Mouse (Mus musculus): ENCODE results near the gene Unc13a. TPM values are rescaled to one million over a fixed set of nuclear protein-coding genes. Genes with fewer than 3 reads are reported as not detected.

Gene Unc13a
- polyA plus RNA-seq, 1 experiment from 2014 or later: 13.9 TPM

DNA sequence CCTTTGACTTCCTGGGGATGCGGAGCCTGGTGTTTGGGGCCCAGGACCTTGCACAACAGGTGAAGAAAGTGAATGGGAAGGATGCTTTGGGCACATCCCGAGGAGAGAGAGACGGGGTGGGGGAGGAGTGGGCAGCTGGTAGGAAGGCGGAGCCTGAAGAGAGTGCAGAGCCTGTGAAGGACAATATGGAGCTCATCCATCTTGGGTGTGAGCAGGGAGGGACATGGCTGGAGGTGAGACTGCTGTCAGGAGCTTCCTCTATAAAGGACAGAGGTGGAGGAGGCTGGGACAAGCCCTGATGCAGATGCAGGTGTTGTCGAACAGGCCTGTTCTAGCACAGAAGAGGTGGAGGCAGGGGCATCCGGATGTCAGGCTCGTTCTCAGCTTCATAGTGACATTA is 67.5 kb downstream of the Unc13a start:
- no peaks in the 10 kb centered on the region for H3K9me3 ChIP-seq (replicated peaks; ENCODE audit: control insufficient read depth, low read length)
- H3K9ac ChIP-seq (ENCODE audit: low read length): no peak overlapping the region; the same call in 1 of the 2 replicates
- no peak overlapping the region for H3K4me3 ChIP-seq (ENCODE audit: low read depth, low read length)
- no peak overlapping the region for H3K4me2 ChIP-seq (ENCODE audit: low read length)
- no peaks in the 10 kb centered on the region for H3K36me3 ChIP-seq (ENCODE audit: control insufficient read depth, insufficient read depth, low read length)
- H3K4me1 ChIP-seq (ENCODE audit: control insufficient read depth, insufficient read depth, low read length): no peaks in the 10 kb centered on the region; the same call in 1 of the 2 replicates
- WGBS: 54% methylated on average over 7 of the region's 7 CpGs
- DNase-seq (ENCODE audit: low spot score) (no peak), ATAC-seq (no peak)
- no peak overlapping the region for H3K27ac ChIP-seq (ENCODE audit: low read depth, low read length)
- H3K27me3 ChIP-seq (replicated peaks; ENCODE audit: control insufficient read depth, insufficient read depth, low read length): peaks cover 30% of the 10 kb centered on the region

DNA sequence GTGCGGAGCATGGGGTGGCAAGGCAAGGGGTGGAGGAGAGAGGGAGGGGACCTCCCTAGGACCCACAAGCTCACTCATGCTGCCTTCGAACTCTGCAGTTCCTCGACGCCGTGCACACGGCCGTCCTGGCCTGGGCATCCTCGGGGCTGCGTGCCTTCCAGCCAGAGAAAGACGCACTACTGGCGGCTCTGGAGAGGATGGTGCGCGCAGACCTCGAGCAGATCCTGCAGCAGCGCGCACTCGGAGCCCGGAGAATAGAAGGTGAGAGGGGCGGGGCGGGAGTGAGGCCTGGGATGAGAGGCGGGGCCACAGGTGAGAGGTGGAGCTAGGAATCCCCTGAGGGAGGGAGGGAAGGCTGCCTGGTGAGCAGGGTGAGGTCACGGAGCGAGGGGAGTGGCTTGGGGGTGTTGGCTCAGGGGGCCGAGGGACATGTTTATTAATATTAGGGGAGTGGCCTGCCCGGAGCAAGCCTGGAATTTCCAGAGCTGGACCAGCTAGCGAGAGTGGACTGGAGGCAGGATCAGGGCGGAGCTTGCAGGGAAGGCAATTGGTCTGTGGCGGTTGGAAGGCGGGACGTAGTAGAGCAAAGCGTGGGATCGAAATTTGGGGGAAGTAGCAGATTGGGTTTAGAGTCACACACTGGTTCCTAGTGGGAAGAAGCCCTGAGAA is 68.8 kb downstream of the Unc13a start:
- DNase-seq (ENCODE audit: low spot score) (peak; percentile 34), ATAC-seq (peak; percentile 55)
- Histone ChIP-seq H3K27me3 (replicated peaks; ENCODE audit: control insufficient read depth, insufficient read depth, low read length) (peaks cover 30% of the 10 kb centered on the region), H3K4me1 (ENCODE audit: control insufficient read depth, insufficient read depth, low read length) (no peaks in the 10 kb centered on the region; the same call in 1 of the 2 replicates), H3K4me2 (ENCODE audit: low read length) (peak overlapping the region; percentile 52), H3K36me3 (ENCODE audit: control insufficient read depth, insufficient read depth, low read length) (no peaks in the 10 kb centered on the region), H3K4me3 (ENCODE audit: low read depth, low read length) (peak overlapping the region; percentile 28), H3K9ac (ENCODE audit: low read length) (peak overlapping the region; percentile 49), H3K9me3 (replicated peaks; ENCODE audit: control insufficient read depth, low read length) (no peaks in the 10 kb centered on the region), H3K27ac (ENCODE audit: low read depth, low read length) (no peak overlapping the region)
- WGBS: 3% methylated on average over 32 of the region's 32 CpGs

DNA sequence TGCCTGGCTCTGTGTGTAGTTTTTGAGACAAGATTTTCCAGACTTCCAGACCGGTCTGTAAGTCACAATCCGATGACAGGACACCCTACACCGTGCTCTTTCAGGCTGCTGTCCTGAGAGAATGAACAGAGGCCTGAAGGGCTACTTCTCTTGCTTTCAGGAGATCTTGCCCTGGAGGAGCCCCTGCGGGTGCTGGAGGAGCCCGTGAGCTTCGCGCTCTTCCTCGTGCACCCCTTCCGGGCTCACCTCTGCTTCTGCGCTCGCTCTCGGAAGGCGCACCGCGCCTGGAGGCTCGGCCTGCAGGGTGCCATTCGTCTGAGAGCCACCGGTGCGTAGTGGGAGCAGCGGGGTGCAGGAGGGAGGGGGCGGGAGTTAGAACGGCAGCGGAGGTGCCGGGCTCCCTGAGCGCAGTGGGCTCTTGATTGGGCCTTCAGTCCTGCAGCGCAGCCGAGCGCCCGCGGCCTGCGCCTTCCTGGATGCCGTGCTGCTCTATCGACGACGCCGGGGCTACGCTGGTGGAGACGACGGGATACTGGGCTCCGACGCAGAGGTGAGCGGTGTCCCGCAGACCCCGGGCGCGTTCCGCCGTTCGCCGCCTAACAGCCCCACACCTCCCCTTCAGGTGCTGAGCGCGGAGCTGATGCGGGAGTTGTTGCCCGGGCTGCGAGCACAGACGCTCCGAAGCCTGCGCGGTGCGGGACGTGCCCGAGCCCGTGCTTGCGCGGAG is 69.5 kb downstream of the Unc13a start:
- Histone ChIP-seq H3K27me3 (replicated peaks; ENCODE audit: control insufficient read depth, insufficient read depth, low read length) (peaks cover 30% of the 10 kb centered on the region), H3K27ac (ENCODE audit: low read depth, low read length) (no peak overlapping the region), H3K9me3 (replicated peaks; ENCODE audit: control insufficient read depth, low read length) (no peaks in the 10 kb centered on the region), H3K4me3 (ENCODE audit: low read depth, low read length) (peak overlapping the region; percentile 28), H3K9ac (ENCODE audit: low read length) (peak overlapping the region; percentile 49), H3K4me2 (ENCODE audit: low read length) (peak overlapping the region; percentile 52), H3K36me3 (ENCODE audit: control insufficient read depth, insufficient read depth, low read length) (no peaks in the 10 kb centered on the region), H3K4me1 (ENCODE audit: control insufficient read depth, insufficient read depth, low read length) (no peaks in the 10 kb centered on the region; the same call in 1 of the 2 replicates)
- ATAC-seq (peak; percentile 29), DNase-seq (ENCODE audit: low spot score) (peak; percentile 23)
- 3% methylated on average over 61 of the region's 65 CpGs for WGBS

DNA sequence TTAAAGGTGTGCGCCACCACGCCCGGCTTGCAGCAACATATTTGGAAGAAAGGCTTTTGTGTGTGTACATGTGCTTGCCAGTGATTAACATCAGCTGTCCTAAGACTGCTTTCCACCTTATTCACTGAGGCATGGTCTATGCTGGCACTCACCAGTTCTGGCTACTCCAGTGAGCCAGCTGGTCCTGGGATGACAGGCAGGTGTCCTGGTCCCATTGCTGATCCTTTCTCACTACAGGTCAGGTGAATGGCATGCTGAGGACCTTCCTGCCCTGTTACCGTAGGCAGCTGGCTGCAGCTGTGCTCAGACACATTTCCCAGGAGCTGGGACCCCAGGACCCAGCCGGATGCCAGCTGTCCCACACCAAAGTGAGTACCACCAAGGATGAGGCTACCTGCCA is 72.7 kb downstream of the Unc13a start:
- DNase-seq (ENCODE audit: low spot score) (no peak), ATAC-seq (no peak)
- H3K9ac ChIP-seq (ENCODE audit: low read length): no peak overlapping the region
- H3K4me1 ChIP-seq (ENCODE audit: control insufficient read depth, insufficient read depth, low read length): no peaks in the 10 kb centered on the region; the same call in 1 of the 2 replicates
- H3K27me3 ChIP-seq (replicated peaks; ENCODE audit: control insufficient read depth, insufficient read depth, low read length): peaks cover 30% of the 10 kb centered on the region
- H3K27ac ChIP-seq (ENCODE audit: low read depth, low read length): no peak overlapping the region
- WGBS: 89% methylated on average over 5 of the region's 5 CpGs
- H3K4me2 ChIP-seq (ENCODE audit: low read length): no peak overlapping the region
- H3K4me3 ChIP-seq (ENCODE audit: low read depth, low read length): no peak overlapping the region
- no peaks in the 10 kb centered on the region for H3K9me3 ChIP-seq (replicated peaks; ENCODE audit: control insufficient read depth, low read length)
- H3K36me3 ChIP-seq (ENCODE audit: control insufficient read depth, insufficient read depth, low read length): 0 out of 2 replicates have a peak, but pooled peaks cover 9% of the 10 kb centered on the region

DNA sequence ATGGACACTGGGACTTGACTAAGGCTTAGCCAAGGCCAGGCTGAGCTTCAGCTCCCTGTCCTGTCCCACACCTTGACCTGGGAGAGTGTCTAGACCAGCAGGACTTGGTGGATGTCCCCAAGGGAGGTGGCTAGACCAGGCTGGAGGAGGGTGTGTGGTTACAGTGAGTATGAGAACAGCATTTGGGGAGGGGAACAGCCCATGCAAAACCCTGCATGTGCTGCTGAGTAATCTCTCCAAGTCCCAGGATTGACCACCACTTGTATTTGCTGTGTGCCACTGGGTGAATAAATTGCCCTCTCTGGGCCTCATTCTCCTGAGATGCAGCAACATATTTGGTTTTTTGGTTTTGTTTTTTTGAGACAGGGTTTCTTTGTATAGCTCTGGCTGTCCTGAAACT is 73.2 kb downstream of the Unc13a start:
- Histone ChIP-seq H3K9ac (ENCODE audit: low read length) (no peak overlapping the region), H3K9me3 (replicated peaks; ENCODE audit: control insufficient read depth, low read length) (no peaks in the 10 kb centered on the region), H3K27ac (ENCODE audit: low read depth, low read length) (no peak overlapping the region), H3K4me1 (ENCODE audit: control insufficient read depth, insufficient read depth, low read length) (peaks cover 1% of the 10 kb centered on the region; the same call in 1 of the 2 replicates), H3K4me2 (ENCODE audit: low read length) (no peak overlapping the region), H3K36me3 (ENCODE audit: control insufficient read depth, insufficient read depth, low read length) (0 out of 2 replicates have a peak, but pooled peaks cover 12% of the 10 kb centered on the region), H3K27me3 (replicated peaks; ENCODE audit: control insufficient read depth, insufficient read depth, low read length) (peaks cover 28% of the 10 kb centered on the region), H3K4me3 (ENCODE audit: low read depth, low read length) (no peak overlapping the region)
- ATAC-seq (no peak), DNase-seq (ENCODE audit: low spot score) (no peak)

DNA sequence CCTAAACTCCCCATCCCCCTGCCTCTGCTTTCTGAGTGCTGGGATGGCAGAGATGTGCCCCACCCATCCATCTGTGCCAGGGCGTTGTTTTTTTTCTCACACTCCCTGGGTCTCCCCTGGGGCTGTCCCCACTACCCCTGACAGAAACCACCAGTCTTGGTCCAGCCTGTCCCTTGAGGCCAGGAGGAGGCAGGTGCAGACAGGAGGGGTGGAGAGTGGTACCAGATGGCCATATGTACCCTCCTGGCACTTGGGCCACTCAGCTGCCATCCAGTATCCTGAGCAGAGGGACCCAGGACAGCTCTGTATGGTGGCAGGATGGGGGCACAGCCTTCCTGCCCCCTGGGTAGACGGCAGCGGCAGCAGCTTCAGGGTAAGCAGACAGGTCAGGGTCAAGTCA is 74.1 kb downstream of the Unc13a start, which contains the start of gene Fam129c:
Gene Fam129c (plus strand): TSS at position 198 of the 400 bp plus-strand sequence.
- Histone ChIP-seq H3K4me3 (ENCODE audit: low read depth, low read length) (no peak within 1 kb of the TSS), H3K9ac (ENCODE audit: low read length) (no peak within 1 kb of the TSS), H3K9me3 (replicated peaks; ENCODE audit: control insufficient read depth, low read length) (no peaks in the 10 kb centered on the region), H3K36me3 (ENCODE audit: control insufficient read depth, insufficient read depth, low read length) (0 out of 2 replicates have a peak, but pooled peaks cover 12% of the 10 kb centered on the region), H3K4me1 (ENCODE audit: control insufficient read depth, insufficient read depth, low read length) (peaks cover 8% of the 10 kb centered on the region), H3K27me3 (replicated peaks; ENCODE audit: control insufficient read depth, insufficient read depth, low read length) (peaks cover 18% of the 10 kb centered on the region), H3K4me2 (ENCODE audit: low read length) (no peak within 1 kb of the TSS), H3K27ac (ENCODE audit: low read depth, low read length) (no peak within 1 kb of the TSS)
- WGBS: 93% methylated on average over 3 of the region's 3 CpGs
- ATAC-seq (no peak), DNase-seq (ENCODE audit: low spot score) (no peak)

DNA sequence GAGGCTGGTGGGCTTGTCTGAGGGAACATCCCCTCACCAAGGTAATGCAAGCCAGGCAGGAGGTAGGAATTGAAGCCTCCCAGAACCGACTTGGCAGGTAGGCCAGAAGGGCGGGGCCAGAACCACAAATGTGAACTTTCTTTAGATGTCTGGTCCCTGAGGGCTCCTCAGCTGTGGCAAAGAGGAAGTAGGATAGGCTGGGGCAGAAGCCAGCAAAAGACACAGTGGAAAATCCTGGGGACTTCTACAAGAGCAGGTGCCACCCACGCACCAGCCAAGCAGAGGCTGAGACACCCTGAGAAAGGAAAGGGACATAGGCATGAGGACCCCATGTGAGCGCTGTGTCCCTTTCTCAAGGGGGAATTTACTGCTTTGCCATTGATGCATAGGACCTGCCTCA is 74.8 kb downstream of the Unc13a start:
- Histone ChIP-seq H3K27me3 (replicated peaks; ENCODE audit: control insufficient read depth, insufficient read depth, low read length) (peaks cover 12% of the 10 kb centered on the region; the same call in 1 of the 2 replicates), H3K9ac (ENCODE audit: low read length) (no peak overlapping the region), H3K4me2 (ENCODE audit: low read length) (no peak overlapping the region), H3K9me3 (replicated peaks; ENCODE audit: control insufficient read depth, low read length) (no peaks in the 10 kb centered on the region), H3K27ac (ENCODE audit: low read depth, low read length) (no peak overlapping the region), H3K4me3 (ENCODE audit: low read depth, low read length) (no peak overlapping the region), H3K4me1 (ENCODE audit: control insufficient read depth, insufficient read depth, low read length) (peaks cover 8% of the 10 kb centered on the region), H3K36me3 (ENCODE audit: control insufficient read depth, insufficient read depth, low read length) (0 out of 2 replicates have a peak, but pooled peaks cover 12% of the 10 kb centered on the region)
- 84% methylated on average over 4 of the region's 4 CpGs for WGBS
- ATAC-seq (no peak), DNase-seq (ENCODE audit: low spot score) (no peak)

DNA sequence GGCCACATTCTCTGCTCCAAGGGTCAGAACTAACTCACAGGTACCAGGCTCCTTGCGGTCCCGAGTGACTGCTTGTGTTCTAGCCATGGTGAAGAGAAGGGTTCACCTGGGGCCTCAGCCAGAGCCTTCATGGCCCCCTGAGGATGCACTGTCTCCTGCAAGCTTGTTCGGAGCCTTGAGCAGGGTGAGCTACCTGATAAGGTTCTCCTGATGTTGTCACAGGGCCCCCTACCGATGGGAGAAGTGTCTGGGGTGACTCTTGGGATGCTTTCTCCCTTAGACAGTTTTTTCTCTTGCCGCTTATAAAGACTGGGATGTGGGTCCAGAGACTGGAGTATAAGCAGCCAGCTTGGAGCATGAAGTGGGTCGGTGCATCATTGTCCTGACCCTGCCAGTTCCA is 75.2 kb downstream of the Unc13a start:
- ATAC-seq: no peak
- Histone ChIP-seq H3K4me2 (ENCODE audit: low read length) (no peak overlapping the region; the same call in 1 of the 2 replicates), H3K36me3 (ENCODE audit: control insufficient read depth, insufficient read depth, low read length) (0 out of 2 replicates have a peak, but pooled peaks cover 12% of the 10 kb centered on the region), H3K4me1 (ENCODE audit: control insufficient read depth, insufficient read depth, low read length) (peaks cover 9% of the 10 kb centered on the region), H3K9ac (ENCODE audit: low read length) (no peak overlapping the region), H3K27ac (ENCODE audit: low read depth, low read length) (no peak overlapping the region), H3K27me3 (replicated peaks; ENCODE audit: control insufficient read depth, insufficient read depth, low read length) (peaks cover 8% of the 10 kb centered on the region; the same call in 1 of the 2 replicates), H3K9me3 (replicated peaks; ENCODE audit: control insufficient read depth, low read length) (no peaks in the 10 kb centered on the region), H3K4me3 (ENCODE audit: low read depth, low read length) (no peak overlapping the region)
- DNase-seq (ENCODE audit: low spot score): no peak
- WGBS: 56% methylated on average over 6 of the region's 6 CpGs

Measured in forebrain, embryonic 14.5 days (tissue).